ENCODE assay signal across 9 mouse cellular contexts in genomic region chrX:48518808-48519548, GRCm38 (mm10). TPM values are rescaled to one million over a fixed set of nuclear protein-coding genes. Genes with fewer than 3 reads are reported as not detected.
DNase-seq lines count a peak whose midpoint lies in the region; ATAC-seq and TF ChIP-seq lines count a peak whose summit lies in the region.
"Had no signal": no experiment of that assay in that cellular context is flagged by ENCODE, and none has a peak within 500 bp of the region (broad histone marks: within the 10 kb centered on the region; RNA-seq: fewer than 3 reads in every experiment).

TSS of gene Rab33a (plus strand) at chrX:48519285.

- no peaks in the 10 kb centered on the region for H3K36me3 ChIP-seq in heart, embryonic 11.5 days (ENCODE audit: control insufficient read depth, insufficient read depth, low read length)
- no peaks in the 10 kb centered on the region for H3K36me3 ChIP-seq in embryonic facial prominence, embryonic 15.5 days
- H3K36me3 ChIP-seq in hindbrain, postnatal 0 days (ENCODE audit: insufficient read depth, low read length): no peaks in the 10 kb centered on the region
- no peaks in the 10 kb centered on the region for H3K36me3 ChIP-seq in liver, embryonic 12.5 days

- H3K27me3 ChIP-seq in heart, embryonic 11.5 days (ENCODE audit: control insufficient read depth, insufficient read depth, low read length): peaks cover 2% of the 10 kb centered on the region; the same call in 1 of the 2 replicates
- H3K27me3 ChIP-seq in embryonic facial prominence, embryonic 15.5 days: 0 out of 2 replicates have a peak, but pooled peaks cover 4% of the 10 kb centered on the region
- H3K27me3 ChIP-seq in hindbrain, postnatal 0 days (ENCODE audit: insufficient read depth, low read length): no peaks in the 10 kb centered on the region
- peaks cover 26% of the 10 kb centered on the region for H3K27me3 ChIP-seq in liver, embryonic 12.5 days (replicated peaks)

- no peaks in the 10 kb centered on the region for H3K4me1 ChIP-seq in heart, embryonic 11.5 days (ENCODE audit: control insufficient read depth, insufficient read depth, low read length)
- H3K4me1 ChIP-seq in embryonic facial prominence, embryonic 15.5 days: no peaks in the 10 kb centered on the region; the same call in 1 of the 2 replicates
- H3K4me1 ChIP-seq in hindbrain, postnatal 0 days (ENCODE audit: insufficient read depth, low read length): no peaks in the 10 kb centered on the region
- 0 out of 2 replicates have a peak, but pooled peaks cover 8% of the 10 kb centered on the region for H3K4me1 ChIP-seq in liver, embryonic 12.5 days

- WGBS in heart, embryonic 11.5 days (ENCODE audit: insufficient replicate concordance): 10% methylated on average over 33 of the region's 33 CpGs
- WGBS in embryonic facial prominence, embryonic 15.5 days: 22% methylated on average over 32 of the region's 33 CpGs
- 29% methylated on average over 33 of the region's 33 CpGs for WGBS in hindbrain, postnatal 0 days
- 12% methylated on average over 33 of the region's 33 CpGs for WGBS in liver, embryonic 12.5 days (ENCODE audit: insufficient replicate concordance)

- peak within 1 kb of the TSS; percentile 55 for H3K4me3 ChIP-seq in heart, embryonic 11.5 days (ENCODE audit: low read depth, low read length)
- H3K4me3 ChIP-seq in embryonic facial prominence, embryonic 15.5 days (replicated peaks): peak within 1 kb of the TSS; percentile 48
- peak within 1 kb of the TSS; percentile 44 for H3K4me3 ChIP-seq in hindbrain, postnatal 0 days (ENCODE audit: low read length)
- peak within 1 kb of the TSS; percentile 40 for H3K4me3 ChIP-seq in liver, embryonic 12.5 days

- ATAC-seq in heart, embryonic 11.5 days (replicated peaks; ENCODE audit: insufficient number of reproducible peaks, low FRiP score, low TSS enrichment): peak; percentile 52; the same call in 1 of the 2 replicates
- peak; percentile 76; the same call in 1 of the 2 replicates for ATAC-seq in embryonic facial prominence, embryonic 15.5 days (ENCODE audit: insufficient number of reproducible peaks, low FRiP score, low TSS enrichment, low read depth)
- peak; percentile 66 for ATAC-seq in hindbrain, postnatal 0 days
- peak; percentile 49; the same call in 1 of the 2 replicates for ATAC-seq in liver, embryonic 12.5 days
- ATAC-seq in monocyte, adult 5-6 weeks (replicated peaks; ENCODE audit: insufficient number of reproducible peaks, low FRiP score, low TSS enrichment, poor library complexity, severe bottlenecking): no peak

- H3K27ac ChIP-seq in heart, embryonic 11.5 days (ENCODE audit: low read depth, low read length): 0 out of 2 replicates have a peak within 1 kb of the TSS, but pooled peaks have one; percentile 6
- H3K27ac ChIP-seq in embryonic facial prominence, embryonic 15.5 days (replicated peaks): no peak within 1 kb of the TSS
- peak within 1 kb of the TSS; percentile 74 for H3K27ac ChIP-seq in hindbrain, postnatal 0 days
- no peak within 1 kb of the TSS for H3K27ac ChIP-seq in liver, embryonic 12.5 days
- H3K27ac ChIP-seq: macrophage had no signal

- TF ChIP-seq CTCF in hindbrain, postnatal 0 days (IDR thresholded peaks at IDR 0.05; ENCODE audit: low read depth): no peak

- H3K4me2 ChIP-seq in heart, embryonic 11.5 days: peak within 1 kb of the TSS; percentile 76
- H3K4me2 ChIP-seq in embryonic facial prominence, embryonic 15.5 days (replicated peaks): peak within 1 kb of the TSS; percentile 80
- H3K4me2 ChIP-seq in hindbrain, postnatal 0 days (ENCODE audit: low read depth, low read length): peak within 1 kb of the TSS; percentile 64
- H3K4me2 ChIP-seq in liver, embryonic 12.5 days: peak within 1 kb of the TSS; percentile 67

- no peak for DNase-seq in heart, adult 8-10 months (ENCODE audit: low spot score)
- peak; percentile 36 for DNase-seq in adrenal gland, postnatal 14 days
- peak; percentile 67 for DNase-seq in hindbrain, postnatal 0 days (ENCODE audit: low spot score)
- peak; percentile 69 for DNase-seq in right cerebral cortex, adult 18-20 months

- H3K9ac ChIP-seq in heart, embryonic 11.5 days (ENCODE audit: low read depth, low read length): peak within 1 kb of the TSS; percentile 68
- H3K9ac ChIP-seq in embryonic facial prominence, embryonic 15.5 days: no peak within 1 kb of the TSS
- H3K9ac ChIP-seq in hindbrain, postnatal 0 days (replicated peaks; ENCODE audit: low read length): peak within 1 kb of the TSS; percentile 63
- H3K9ac ChIP-seq in liver, embryonic 12.5 days: peak within 1 kb of the TSS; percentile 27; the same call in 1 of the 2 replicates

- no peaks in the 10 kb centered on the region for H3K9me3 ChIP-seq in heart, embryonic 11.5 days (replicated peaks; ENCODE audit: control insufficient read depth, low read length)
- H3K9me3 ChIP-seq in embryonic facial prominence, embryonic 15.5 days (replicated peaks): no peaks in the 10 kb centered on the region
- H3K9me3 ChIP-seq in hindbrain, postnatal 0 days (ENCODE audit: low read length): no peaks in the 10 kb centered on the region
- no peaks in the 10 kb centered on the region for H3K9me3 ChIP-seq in liver, embryonic 12.5 days (replicated peaks)

RNA-seq across cellular contexts. Expression of gene Rab33a, which starts in this region (rescaled TPM):
- polyA plus RNA-seq in heart, embryonic 11.5 days (2014; fragmentation: Nextera tagmentation; extraction: Ambion mirVana): 6.8 and 7.1 TPM in 2 replicates
- total RNA-seq in heart, adult 8-10 months (2022): under 1 TPM in 3 of 4 experiments, not detected in 1; 0.28 to 0.40 (median 0.31) TPM
- total RNA-seq in adrenal gland, postnatal 14 days (2021): 17.4 and 26.3 TPM in 2 replicates
- 3.3 and 3.5 TPM in 2 replicates for polyA plus RNA-seq in embryonic facial prominence, embryonic 15.5 days (2015; fragmentation: Nextera tagmentation; extraction: Ambion mirVana)
- total RNA-seq in hindbrain, postnatal 0 days (2014; rRNA removed): 40.4 and 43.8 TPM in 2 replicates
- polyA plus RNA-seq in hindbrain, postnatal 0 days (2015; fragmentation: Nextera tagmentation; extraction: Ambion mirVana): 66.3 and 70.3 TPM in 2 replicates
- 0.90 and 0.93 TPM in 2 replicates for polyA plus RNA-seq in liver, embryonic 12.5 days (2016; fragmentation: Nextera tagmentation; extraction: Ambion mirVana)
- total RNA-seq in monocyte, adult 5-6 weeks (2017): 1.3 TPM in 1 of 3 replicates, not detected in the others

Comparison
In these comparisons a context has a peak if more than half of its experiments do, and no peak if none do; other contexts are left out.
1. Peak in ATAC-seq, H3K4me3 ChIP-seq, H3K9ac ChIP-seq and H3K4me2 ChIP-seq in liver, embryonic 12.5 days; RNA of the gene not detected or under 1 TPM.
2. H3K27ac ChIP-seq: peak in heart, embryonic 11.5 days (single experiment) and hindbrain, postnatal 0 days (single experiment); none in embryonic facial prominence, embryonic 15.5 days (single experiment) and liver, embryonic 12.5 days (single experiment).
3. Peak in every context shown above with its lines, with median percentiles within 50 percentile points of each other: H3K4me2 ChIP-seq and H3K4me3 ChIP-seq.